Mouse (Mus musculus): ENCODE results near the gene Npy1r.

- TF ChIP-seq POLR2A (IDR thresholded peaks at IDR 0.05; ENCODE audit: low read depth, low read length) (no peak), CTCF (conservative IDR thresholded peaks at IDR 0.05; ENCODE audit: insufficient read depth, insufficient read length, low read depth, low read length) (peak; percentile 45; the same call in 1 of the 2 replicates)
Measured at GRCm38 (mm10) chr8:66696970-66697843, at the start of gene Npy1r.
